Mouse (Mus musculus): ENCODE measurements around the gene Mlxip. TPM values are rescaled to one million over a fixed set of nuclear protein-coding genes. Genes with fewer than 3 reads are reported as not detected.

Mlxip gene
- 18.0 and 18.8 TPM in 2 replicates for polyA plus RNA-seq (2016; fragmentation: Nextera tagmentation; extraction: Ambion mirVana)

DNA sequence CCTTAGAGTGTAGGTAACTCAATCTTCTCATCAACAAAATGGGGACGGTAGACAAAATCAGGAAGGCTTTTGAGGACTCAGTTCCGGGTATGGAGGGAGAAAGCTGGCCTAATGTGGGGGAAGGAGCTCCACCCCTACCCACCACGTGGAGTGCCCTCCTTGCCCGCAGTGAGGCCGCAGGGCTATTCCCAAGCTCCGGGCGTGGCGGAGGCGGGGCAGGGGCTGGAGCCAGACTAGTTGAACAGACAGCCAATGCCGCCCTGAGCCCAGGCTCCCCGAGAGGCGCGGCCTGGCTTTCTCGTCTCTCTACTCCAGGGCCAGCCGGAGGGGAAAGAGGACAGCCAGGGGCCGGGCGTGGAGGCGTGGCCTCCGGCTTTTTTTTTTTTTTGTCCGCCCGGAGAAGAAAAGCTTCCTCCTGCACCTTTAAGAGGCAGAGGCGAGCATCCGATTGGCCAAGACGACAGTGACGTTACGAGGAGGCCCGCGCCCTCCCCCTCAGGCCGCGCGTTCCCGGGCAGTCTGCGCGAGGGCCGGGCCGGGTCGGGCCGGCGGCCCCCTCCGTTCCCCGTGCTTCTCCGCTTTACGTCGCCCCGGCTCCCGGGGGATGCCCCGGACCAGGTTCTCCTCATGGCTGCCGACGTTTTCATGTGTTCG lies at the start of gene Mlxip:
Gene Mlxip (plus strand): TSS at position 496 of the 654 bp plus-strand sequence.
- Histone ChIP-seq H3K27me3 (ENCODE audit: insufficient read depth, poor library complexity, severe bottlenecking) (no peaks in the 10 kb centered on the region), H3K4me1 (replicated peaks) (peaks cover 64% of the 10 kb centered on the region)
- WGBS = under 1% methylated on average over 50 of the region's 50 CpGs

DNA sequence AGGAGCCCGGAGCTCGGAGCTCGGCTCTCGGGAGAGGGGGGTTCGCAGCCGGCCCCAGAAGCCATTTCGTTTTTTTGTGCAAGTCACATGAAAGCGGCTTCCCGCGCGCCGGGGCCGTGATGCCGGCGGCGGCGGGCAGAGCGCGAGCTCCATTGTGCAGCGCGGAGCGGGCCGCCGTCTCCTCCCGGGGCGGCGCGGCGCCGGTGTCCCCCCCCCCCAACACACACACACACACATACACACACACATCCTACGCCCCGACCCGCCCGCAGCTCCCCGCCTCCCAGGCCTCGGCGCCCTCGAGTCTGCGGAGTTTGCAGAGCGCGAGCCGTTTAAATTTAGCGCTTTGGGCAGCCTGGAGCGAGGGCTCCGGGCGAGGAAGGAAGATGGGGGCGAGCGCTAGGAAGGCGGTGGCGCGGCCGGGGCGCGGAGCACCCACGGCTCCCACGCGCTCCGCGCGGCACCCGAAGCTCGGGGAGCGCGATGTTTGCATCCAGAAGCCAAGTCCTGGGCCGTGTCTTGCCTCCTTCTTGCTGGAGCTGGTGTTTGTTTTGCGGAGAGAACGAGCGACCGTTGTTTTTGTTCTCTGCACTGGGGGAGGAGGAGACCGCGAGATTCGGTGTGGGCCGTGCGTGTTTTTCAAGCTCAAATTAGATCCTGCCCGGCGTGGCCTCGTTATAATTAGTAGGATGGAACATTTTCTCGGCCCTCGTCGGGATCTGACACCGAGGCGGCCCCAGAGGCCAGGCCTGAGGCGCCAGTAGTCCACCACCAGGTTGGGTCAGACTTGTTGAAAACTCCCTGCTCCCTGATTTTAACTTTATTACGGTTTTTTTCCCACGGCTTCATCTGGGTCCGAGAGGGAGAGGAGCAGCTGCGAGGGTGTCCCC lies 49.4 kb upstream of the Mlxip start:
- Histone ChIP-seq H3K4me3 (peak overlapping the region; percentile 89), H3K9me3 (no peaks in the 10 kb centered on the region), H3K27me3 (ENCODE audit: insufficient read depth, poor library complexity, severe bottlenecking) (no peaks in the 10 kb centered on the region), H3K27ac (peak overlapping the region; percentile 100), H3K36me3 (peaks cover 32% of the 10 kb centered on the region), H3K4me1 (replicated peaks) (peaks cover 46% of the 10 kb centered on the region)
- under 1% methylated on average over 65 of the region's 87 CpGs for WGBS
- peak; percentile 75 for DNase-seq (ENCODE audit: low spot score)

More for the DNA sequence above, at the start of gene Mlxip:
- Histone ChIP-seq H3K9me3 (no peaks in the 10 kb centered on the region), H3K36me3 (0 out of 2 replicates have a peak, but pooled peaks cover 3% of the 10 kb centered on the region), H3K4me3 (peak within 1 kb of the TSS; percentile 92), H3K27ac (peak within 1 kb of the TSS; percentile 96)
- DNase-seq (ENCODE audit: low spot score) = peak; percentile 97

DNA sequence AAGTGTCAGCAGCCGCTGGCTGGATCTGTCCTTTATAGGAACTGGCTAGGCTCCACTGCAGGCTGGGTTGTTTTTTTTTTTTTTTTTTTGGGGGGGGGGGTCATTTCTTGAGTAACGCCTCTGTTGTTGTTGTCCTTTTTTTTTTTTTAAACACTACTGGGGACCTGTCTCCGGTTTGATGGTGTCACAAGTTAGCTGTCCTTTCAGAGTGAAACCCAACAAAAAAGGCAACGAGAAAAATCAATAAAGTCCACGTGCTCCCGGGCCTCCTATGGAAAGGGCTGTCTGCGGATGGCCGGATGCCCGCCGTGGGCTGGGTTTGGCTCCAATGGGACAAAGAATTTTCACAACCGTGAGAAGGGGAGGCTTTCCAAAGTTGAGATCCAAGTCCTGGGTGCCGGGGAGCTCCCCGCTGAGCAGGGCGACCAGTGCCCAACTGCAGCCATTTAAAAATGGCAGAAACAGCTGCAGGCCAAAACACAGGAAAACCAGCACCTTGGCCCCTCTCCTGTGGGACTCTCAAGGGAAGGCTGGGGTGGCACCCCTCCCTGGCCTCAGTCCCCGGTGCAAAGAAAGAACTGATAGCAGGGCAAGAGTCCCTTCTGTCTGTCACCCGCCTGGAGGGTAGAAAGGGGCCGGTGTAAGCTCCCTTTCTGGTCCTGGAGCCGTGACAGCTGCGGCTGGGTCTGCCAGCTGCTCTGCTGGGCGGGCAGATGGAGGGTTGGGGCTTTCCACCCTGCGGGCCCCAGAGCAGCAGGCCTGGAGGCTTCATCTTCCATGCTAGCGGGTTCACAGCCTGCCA lies 48.5 kb upstream of the Mlxip start:
- Histone ChIP-seq H3K4me3 (peak overlapping the region; percentile 89), H3K36me3 (peaks cover 40% of the 10 kb centered on the region), H3K9me3 (no peaks in the 10 kb centered on the region), H3K4me1 (replicated peaks) (peaks cover 55% of the 10 kb centered on the region), H3K27me3 (ENCODE audit: insufficient read depth, poor library complexity, severe bottlenecking) (no peaks in the 10 kb centered on the region), H3K27ac (peak overlapping the region; percentile 100)
- 2% methylated on average over 22 of the region's 22 CpGs for WGBS
- DNase-seq (ENCODE audit: low spot score) = peak; percentile 76

DNA sequence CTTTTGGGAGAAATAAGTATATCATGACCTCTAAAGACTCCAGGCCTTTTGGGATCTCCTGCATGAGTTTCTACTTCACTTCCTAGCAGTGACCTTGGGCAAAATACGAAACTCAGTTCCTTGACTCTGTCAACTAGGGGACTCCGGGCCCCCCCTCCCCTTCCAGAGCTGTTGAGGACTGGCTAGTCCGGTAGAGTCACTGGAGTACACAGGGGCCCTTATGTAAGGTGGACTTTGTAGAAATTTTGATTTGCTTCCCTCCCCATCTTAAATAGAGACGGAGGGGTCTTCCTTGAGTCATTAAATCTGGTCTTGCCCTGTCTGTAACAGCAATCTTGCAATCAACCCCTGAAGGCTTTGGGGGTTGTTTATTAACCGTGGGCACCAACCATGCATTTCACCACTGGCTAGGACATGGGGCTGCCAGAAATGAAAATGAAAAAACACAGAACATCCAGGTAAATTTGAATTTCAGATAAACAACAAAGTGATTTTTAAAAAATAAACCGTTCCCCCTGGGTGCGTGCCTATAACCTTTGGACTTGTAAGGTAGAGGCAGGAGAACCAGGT lies 47.8 kb upstream of the Mlxip start:
- H3K27me3 ChIP-seq (ENCODE audit: insufficient read depth, poor library complexity, severe bottlenecking) = no peaks in the 10 kb centered on the region
- H3K4me3 ChIP-seq = peak overlapping the region; percentile 89
- WGBS = 73% methylated on average over 7 of the region's 7 CpGs
- H3K36me3 ChIP-seq = peaks cover 48% of the 10 kb centered on the region
- H3K9me3 ChIP-seq = no peaks in the 10 kb centered on the region
- peaks cover 61% of the 10 kb centered on the region for H3K4me1 ChIP-seq (replicated peaks)
- DNase-seq (ENCODE audit: low spot score) = no peak
- peak overlapping the region; percentile 100 for H3K27ac ChIP-seq

DNA sequence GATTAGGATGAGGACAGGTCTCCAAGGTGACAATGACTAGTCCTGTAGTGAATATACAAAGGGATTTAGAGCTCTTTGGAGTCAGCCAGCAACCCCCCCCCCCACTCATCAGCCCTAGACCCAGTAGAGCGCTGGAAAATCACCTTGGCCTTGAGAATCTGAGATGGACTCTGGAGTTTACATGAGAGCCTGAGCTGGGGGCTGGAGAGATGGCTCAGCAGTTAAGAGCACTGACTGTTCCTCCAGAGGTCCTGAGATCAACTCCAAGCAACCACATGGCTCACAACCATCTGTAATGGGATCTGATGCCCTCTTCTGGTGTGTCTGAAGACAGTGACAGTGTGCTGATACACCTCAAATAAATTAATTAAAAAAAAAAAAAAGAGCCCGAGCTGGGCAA lies 46.6 kb upstream of the Mlxip start:
- H3K4me3 ChIP-seq = peak overlapping the region; percentile 89; the same call in 1 of the 2 replicates
- no peak for DNase-seq (ENCODE audit: low spot score)
- 78% methylated on average over 2 of the region's 2 CpGs for WGBS
- H3K9me3 ChIP-seq = no peaks in the 10 kb centered on the region
- no peaks in the 10 kb centered on the region for H3K27me3 ChIP-seq (ENCODE audit: insufficient read depth, poor library complexity, severe bottlenecking)
- peaks cover 70% of the 10 kb centered on the region for H3K4me1 ChIP-seq (replicated peaks)
- peak overlapping the region; percentile 100 for H3K27ac ChIP-seq
- peaks cover 60% of the 10 kb centered on the region for H3K36me3 ChIP-seq

- no peaks in the 10 kb centered on the region for H3K27me3 ChIP-seq (ENCODE audit: insufficient read depth, poor library complexity, severe bottlenecking)
- no peaks in the 10 kb centered on the region for H3K9me3 ChIP-seq
- peak overlapping the region; percentile 53; the same call in 1 of the 2 replicates for H3K27ac ChIP-seq
- WGBS = 63% methylated on average over 10 of the region's 10 CpGs
- H3K4me3 ChIP-seq = no peak overlapping the region
- peaks cover 61% of the 10 kb centered on the region for H3K4me1 ChIP-seq (replicated peaks)
- H3K36me3 ChIP-seq = peaks cover 80% of the 10 kb centered on the region
- no peak for DNase-seq (ENCODE audit: low spot score)
Observed at GRCm38 (mm10) chr5:123350386-123350785, 44.2 kb upstream of the Mlxip start.

DNA sequence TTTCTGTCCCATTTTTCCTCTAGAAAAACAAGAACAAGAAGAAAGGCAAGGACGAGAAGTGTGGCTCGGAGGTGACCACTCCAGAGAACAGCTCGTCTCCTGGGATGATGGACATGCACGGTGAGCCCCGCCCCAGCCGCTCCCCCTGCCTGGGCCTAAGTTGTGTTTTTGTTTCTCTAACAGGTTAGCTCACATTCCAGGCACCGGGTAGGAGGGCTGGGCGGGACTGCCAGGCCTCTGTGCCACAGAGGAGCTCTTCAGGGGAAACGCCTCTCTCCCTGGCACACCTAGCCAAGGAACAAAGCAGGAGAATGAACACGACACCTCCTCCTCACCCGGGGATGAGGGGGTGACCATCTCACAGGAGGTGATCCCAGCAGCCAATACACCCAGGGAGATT lies 38.7 kb upstream of the Mlxip start:
- Histone ChIP-seq H3K4me3 (no peak overlapping the region), H3K4me1 (replicated peaks) (peaks cover 20% of the 10 kb centered on the region; the same call in 1 of the 2 replicates), H3K36me3 (peaks cover 97% of the 10 kb centered on the region), H3K27me3 (ENCODE audit: insufficient read depth, poor library complexity, severe bottlenecking) (no peaks in the 10 kb centered on the region), H3K27ac (no peak overlapping the region), H3K9me3 (no peaks in the 10 kb centered on the region)
- WGBS = 78% methylated on average over 11 of the region's 11 CpGs
- DNase-seq (ENCODE audit: low spot score) = no peak

DNA sequence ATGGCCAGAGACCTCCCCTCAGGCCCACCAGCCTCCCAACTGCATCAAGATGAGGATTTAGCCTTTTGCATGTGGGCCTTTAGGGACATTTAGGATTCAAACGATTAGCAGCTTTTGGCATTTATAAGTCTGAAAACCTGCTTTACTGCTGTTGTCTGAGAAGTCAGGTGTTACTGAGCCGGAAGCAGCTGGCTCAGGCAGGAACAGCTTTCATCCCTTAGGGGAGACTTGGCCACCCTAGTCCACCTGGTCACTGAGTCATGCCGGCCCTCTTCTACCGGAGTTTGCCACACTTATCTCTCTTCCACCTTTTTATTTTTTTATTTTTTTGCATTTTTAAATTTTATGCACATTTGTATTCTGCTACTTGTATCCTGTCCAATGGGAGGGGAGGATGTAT lies 37.3 kb upstream of the Mlxip start:
- 98% methylated on average over 4 of the region's 4 CpGs for WGBS
- H3K4me1 ChIP-seq (replicated peaks) = peaks cover 10% of the 10 kb centered on the region; the same call in 1 of the 2 replicates
- H3K36me3 ChIP-seq = peaks cover 97% of the 10 kb centered on the region
- H3K27me3 ChIP-seq (ENCODE audit: insufficient read depth, poor library complexity, severe bottlenecking) = no peaks in the 10 kb centered on the region
- H3K27ac ChIP-seq = no peak overlapping the region
- no peaks in the 10 kb centered on the region for H3K9me3 ChIP-seq
- H3K4me3 ChIP-seq = no peak overlapping the region
- no peak for DNase-seq (ENCODE audit: low spot score)

DNA sequence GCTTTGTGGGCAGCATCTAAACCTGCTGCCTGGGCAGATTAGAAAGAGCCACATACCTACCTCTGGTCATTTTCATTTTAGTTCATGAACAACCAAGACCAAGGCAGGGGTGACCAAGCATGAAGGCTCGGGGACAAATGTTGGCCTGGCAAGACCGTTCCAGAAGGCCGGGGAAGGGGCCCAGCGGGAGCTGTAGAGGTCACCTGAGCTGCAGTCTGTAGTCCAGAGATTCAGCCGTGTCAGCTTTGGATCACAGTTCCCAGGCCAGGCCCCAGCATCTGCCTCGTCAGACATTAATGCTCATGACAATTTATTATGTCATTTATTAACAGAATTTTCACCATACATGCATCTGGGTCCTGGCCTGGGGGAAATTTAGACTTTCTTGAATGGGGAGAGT lies 35.2 kb upstream of the Mlxip start:
- no peaks in the 10 kb centered on the region for H3K9me3 ChIP-seq
- H3K27ac ChIP-seq = no peak overlapping the region
- H3K4me1 ChIP-seq (replicated peaks) = no peaks in the 10 kb centered on the region
- WGBS = 84% methylated on average over 6 of the region's 6 CpGs
- no peaks in the 10 kb centered on the region for H3K27me3 ChIP-seq (ENCODE audit: insufficient read depth, poor library complexity, severe bottlenecking)
- H3K4me3 ChIP-seq = no peak overlapping the region
- H3K36me3 ChIP-seq = peaks cover 100% of the 10 kb centered on the region
- no peak for DNase-seq (ENCODE audit: low spot score)

DNA sequence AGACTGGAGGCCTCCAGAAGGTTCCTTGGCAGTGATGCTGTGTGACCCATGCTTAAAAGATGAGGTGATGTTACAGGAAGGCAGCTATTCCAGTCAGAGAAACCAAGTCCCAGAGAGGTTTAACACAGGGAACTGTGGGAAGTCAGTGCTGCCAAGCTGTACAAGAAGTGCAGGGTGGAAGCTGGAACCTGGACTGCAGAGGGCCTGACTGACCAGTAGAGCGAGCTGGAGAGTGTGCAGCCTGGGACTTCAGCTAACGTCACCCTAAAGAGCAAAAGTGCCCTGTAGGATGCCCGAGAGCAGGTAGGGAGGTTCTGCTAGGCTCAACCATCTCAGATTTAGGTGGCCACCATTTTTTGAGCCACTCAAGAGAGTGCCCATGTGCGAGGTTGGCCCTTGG lies 31.7 kb upstream of the Mlxip start:
- Histone ChIP-seq H3K27me3 (ENCODE audit: insufficient read depth, poor library complexity, severe bottlenecking) (no peaks in the 10 kb centered on the region), H3K4me3 (no peak overlapping the region), H3K27ac (no peak overlapping the region), H3K36me3 (peaks cover 99% of the 10 kb centered on the region), H3K9me3 (no peaks in the 10 kb centered on the region), H3K4me1 (replicated peaks) (no peaks in the 10 kb centered on the region)
- WGBS = 90% methylated on average over 4 of the region's 4 CpGs
- no peak for DNase-seq (ENCODE audit: low spot score)

DNA sequence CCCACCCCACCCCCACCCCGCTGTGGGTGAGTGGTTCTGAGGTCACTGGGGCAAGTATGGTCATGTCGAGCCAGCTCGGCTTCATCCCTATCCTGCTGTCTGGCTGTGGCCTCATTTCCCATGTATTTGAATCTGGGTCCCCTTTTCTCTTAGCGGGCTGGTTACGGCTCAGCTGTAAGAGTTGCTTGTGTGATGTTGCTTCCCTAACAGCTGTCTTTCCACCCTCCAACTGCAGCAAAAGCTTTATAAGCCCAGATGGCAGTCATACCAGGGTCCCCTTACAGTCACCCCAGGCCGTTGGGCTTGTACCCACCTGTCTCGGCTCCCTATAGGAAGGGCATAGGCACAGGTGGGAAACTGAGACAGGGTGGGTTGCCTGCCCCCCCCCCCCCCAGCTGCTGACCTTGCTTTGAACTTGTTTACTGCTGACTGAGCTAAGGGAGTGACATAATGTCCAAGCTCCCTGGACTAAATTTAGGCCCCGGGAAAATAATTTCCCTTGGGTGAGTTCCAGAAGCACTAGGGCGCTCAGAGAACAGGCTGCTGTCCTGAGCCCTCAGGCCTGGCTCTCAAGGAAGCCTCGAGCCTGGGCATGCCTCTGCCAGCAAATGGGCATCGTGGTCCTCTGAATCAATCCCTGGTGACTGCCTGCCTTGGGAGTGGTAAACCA lies 30.2 kb upstream of the Mlxip start:
- no peak for DNase-seq (ENCODE audit: low spot score)
- no peaks in the 10 kb centered on the region for H3K4me1 ChIP-seq (replicated peaks)
- H3K9me3 ChIP-seq = no peaks in the 10 kb centered on the region
- H3K4me3 ChIP-seq = no peak overlapping the region
- 92% methylated on average over 11 of the region's 11 CpGs for WGBS
- H3K27me3 ChIP-seq (ENCODE audit: insufficient read depth, poor library complexity, severe bottlenecking) = no peaks in the 10 kb centered on the region
- H3K36me3 ChIP-seq = peaks cover 99% of the 10 kb centered on the region
- H3K27ac ChIP-seq = no peak overlapping the region
